ENCODE assay signal across 29 mouse cellular contexts in the genomic region with DNA sequence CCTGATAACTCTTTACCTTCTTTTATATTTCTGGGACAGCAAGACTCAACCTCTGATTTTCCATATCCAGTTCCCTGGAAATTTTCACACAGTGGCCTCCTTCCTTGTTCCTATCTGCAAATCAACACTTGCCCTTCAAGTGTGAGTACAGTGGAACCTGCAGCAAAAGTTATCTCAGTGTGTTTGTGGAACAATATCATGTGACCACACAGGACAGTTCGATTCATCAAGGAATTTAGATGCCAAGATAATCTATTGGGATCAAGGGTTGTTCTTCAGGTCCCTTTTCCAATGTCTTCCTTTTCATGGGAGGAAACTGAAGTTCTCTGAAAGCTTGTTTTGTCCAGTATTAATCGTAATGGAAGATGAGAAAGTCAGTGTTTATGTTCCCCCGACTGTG.
"Had no signal": no experiment of that assay in that cellular context is flagged by ENCODE, and none has a peak within 500 bp of the region (broad histone marks: within the 10 kb centered on the region; RNA-seq: fewer than 3 reads in every experiment).

No protein-coding gene starts in this region.

- DNase-seq: heart, adult 2 months; heart, postnatal 14 days; heart, postnatal 36 days; heart, postnatal 4 days; kidney, adult 18-20 months; kidney, postnatal 10 days; kidney, postnatal 25 days; kidney, postnatal 4 days; layer of hippocampus, adult 9-11 months; layer of hippocampus, postnatal 36 days had no signal

- H3K4me1 ChIP-seq: heart, embryonic 10.5 days; hindbrain, embryonic 13.5 days; hindbrain, embryonic 15.5 days; intestine, embryonic 15.5 days had no signal

- H3K27ac ChIP-seq: heart, adult 2 months; heart, embryonic 10.5 days; heart, embryonic 13.5 days; heart, embryonic 15.5 days; hindbrain, embryonic 10.5 days; hindbrain, embryonic 12.5 days; hindbrain, embryonic 13.5 days; hindbrain, embryonic 14.5 days; hindbrain, embryonic 15.5 days; hindbrain, postnatal 0 days; intestine, embryonic 15.5 days; kidney, postnatal 0 days; layer of hippocampus, adult 2 months; left cerebral cortex, adult 2 months had no signal

- H3K9me3 ChIP-seq: heart, embryonic 10.5 days; heart, embryonic 12.5 days; heart, embryonic 13.5 days; heart, embryonic 15.5 days; hindbrain, embryonic 10.5 days; hindbrain, embryonic 12.5 days; hindbrain, embryonic 13.5 days; hindbrain, embryonic 15.5 days; intestine, embryonic 15.5 days had no signal

- H3K4me3 ChIP-seq: heart, adult 2 months; heart, embryonic 10.5 days; heart, embryonic 12.5 days; heart, embryonic 13.5 days; heart, embryonic 15.5 days; hindbrain, embryonic 10.5 days; hindbrain, embryonic 12.5 days; hindbrain, embryonic 13.5 days; hindbrain, embryonic 15.5 days; intestine, embryonic 15.5 days; layer of hippocampus, adult 2 months; left cerebral cortex, adult 2 months had no signal

- H3K27me3 ChIP-seq: heart, embryonic 12.5 days; heart, embryonic 13.5 days; heart, embryonic 15.5 days; hindbrain, embryonic 12.5 days; hindbrain, embryonic 13.5 days; hindbrain, embryonic 15.5 days; intestine, embryonic 15.5 days had no signal

- H3K36me3 ChIP-seq: heart, embryonic 10.5 days; heart, embryonic 12.5 days; heart, embryonic 13.5 days; heart, embryonic 15.5 days; hindbrain, embryonic 10.5 days; hindbrain, embryonic 12.5 days; hindbrain, embryonic 13.5 days; hindbrain, embryonic 15.5 days; intestine, embryonic 15.5 days had no signal

- H3K9ac ChIP-seq: heart, embryonic 12.5 days; heart, embryonic 13.5 days; heart, embryonic 15.5 days; hindbrain, embryonic 12.5 days; hindbrain, embryonic 13.5 days; hindbrain, embryonic 14.5 days; hindbrain, embryonic 15.5 days; intestine, embryonic 15.5 days had no signal

- ATAC-seq: hindbrain, embryonic 16.5 days; hindbrain, postnatal 0 days; inflammation-experienced regulatory T-cells, adult 6 months; intestine, embryonic 15.5 days; intestine, embryonic 16.5 days; intestine, postnatal 0 days had no signal

- H3K4me2 ChIP-seq: heart, embryonic 11.5 days; heart, embryonic 12.5 days; heart, embryonic 13.5 days; heart, embryonic 15.5 days; hindbrain, embryonic 12.5 days; hindbrain, embryonic 13.5 days; hindbrain, embryonic 14.5 days; hindbrain, embryonic 15.5 days; intestine, embryonic 15.5 days had no signal
